Mouse (Mus musculus): ENCODE measurements around the gene Ly6g6d.
"Not testable (repeated sequence)": the region's sequence is repeated elsewhere in the genome, so short reads cannot be mapped to it uniquely, and the experiment has no call there.

Gene Ly6g6d

DNA sequence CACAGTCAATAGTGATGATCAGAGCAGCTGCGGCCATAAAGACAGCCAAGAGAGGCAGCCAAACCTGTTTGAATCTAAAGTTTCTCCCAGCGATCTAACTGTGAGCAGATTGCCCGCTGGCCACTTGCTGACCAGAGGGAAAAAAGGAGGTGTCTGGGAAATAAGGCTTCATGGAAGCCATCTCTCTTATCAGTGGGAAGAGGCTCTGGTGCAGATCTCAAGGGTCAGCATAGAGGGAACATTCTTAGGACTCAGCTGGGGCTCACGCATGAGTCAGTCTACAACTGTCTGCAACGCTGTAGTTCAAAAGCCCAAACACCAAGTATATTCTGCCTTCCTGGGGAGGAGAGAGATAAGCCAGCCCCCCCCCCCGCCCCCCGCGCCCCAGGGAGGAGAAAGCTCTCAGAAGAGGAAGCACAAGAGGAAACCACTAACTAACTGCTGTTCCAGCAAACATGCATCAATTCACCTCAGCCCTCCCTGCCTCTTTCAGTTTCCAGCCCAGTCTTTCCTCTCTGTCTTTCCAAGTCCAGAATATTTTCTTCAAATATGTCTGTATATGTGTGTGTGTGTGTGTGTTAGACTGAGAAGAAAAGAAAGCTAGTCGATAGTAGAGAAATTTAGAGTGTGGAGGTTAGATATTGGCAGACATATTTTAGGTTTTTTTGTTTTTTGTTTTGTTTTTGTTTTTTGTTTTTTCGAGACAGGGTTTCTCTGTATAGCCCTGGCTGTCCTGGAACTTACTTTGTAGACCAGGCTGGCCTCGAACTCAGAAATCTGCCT is 29.5 kb downstream of the Ly6g6d start:
- no peak for DNase-seq

DNA sequence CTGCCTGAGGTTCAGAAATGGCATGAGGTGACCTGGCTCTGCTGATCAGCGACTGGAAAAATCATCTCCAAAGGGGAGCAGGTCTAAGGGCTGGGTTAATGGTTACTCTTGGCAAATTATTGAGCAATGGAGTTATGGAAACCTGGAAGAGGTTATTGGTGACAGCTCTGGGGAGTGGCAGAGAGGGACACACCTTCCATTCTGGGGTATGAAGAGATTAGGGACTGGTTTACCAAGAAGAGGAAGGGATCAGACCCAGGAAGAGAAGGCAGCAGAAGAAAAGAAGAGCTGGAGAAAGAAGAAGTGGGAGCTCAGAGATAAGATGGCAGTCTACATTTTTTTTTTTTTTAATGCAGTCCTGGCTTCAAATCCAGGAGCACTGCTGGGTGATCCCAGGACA is 30.2 kb downstream of the Ly6g6d start:
- DNase-seq: no peak

DNA sequence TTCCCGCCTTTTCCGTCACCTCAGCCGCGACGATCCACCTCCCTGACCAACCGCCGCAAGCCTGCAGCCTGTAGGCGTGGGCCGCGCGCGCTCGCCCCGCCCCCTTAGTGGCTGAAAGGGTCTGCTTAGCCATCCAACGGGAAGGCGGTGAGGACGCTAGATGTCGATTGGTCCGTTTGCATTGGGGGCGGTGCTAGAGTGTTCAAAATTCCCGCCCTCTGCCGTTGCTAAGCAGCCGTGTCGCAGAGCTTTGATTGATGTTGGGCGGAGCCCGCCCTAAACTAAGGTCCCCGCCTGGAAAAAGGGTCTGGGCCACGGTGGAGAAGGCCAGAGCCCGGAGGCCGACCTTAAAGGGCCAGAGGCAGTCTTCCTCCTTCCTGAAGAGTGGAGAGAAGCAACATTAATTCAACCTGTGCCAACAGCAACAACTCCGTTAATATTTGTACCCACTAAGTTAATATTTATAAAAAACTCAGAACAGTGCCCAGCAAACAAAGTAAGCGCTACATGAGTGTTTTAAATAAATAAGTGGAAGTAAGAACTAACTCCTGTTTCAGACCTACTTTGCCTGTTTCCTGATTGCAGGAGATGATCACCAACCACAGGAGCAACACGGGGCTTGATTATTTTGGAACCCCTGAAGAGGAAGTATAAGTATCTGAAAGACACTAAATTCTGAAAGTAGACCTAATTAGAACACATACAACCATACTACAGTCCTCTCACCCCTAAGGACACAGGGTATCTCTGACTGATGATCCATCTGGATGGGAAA is 31.0 kb downstream of the Ly6g6d start, which contains the start of gene Msh5:
Msh5 (minus strand) TSS at position 65 of the 775 bp plus-strand sequence.
- DNase-seq: peak; percentile 97

DNA sequence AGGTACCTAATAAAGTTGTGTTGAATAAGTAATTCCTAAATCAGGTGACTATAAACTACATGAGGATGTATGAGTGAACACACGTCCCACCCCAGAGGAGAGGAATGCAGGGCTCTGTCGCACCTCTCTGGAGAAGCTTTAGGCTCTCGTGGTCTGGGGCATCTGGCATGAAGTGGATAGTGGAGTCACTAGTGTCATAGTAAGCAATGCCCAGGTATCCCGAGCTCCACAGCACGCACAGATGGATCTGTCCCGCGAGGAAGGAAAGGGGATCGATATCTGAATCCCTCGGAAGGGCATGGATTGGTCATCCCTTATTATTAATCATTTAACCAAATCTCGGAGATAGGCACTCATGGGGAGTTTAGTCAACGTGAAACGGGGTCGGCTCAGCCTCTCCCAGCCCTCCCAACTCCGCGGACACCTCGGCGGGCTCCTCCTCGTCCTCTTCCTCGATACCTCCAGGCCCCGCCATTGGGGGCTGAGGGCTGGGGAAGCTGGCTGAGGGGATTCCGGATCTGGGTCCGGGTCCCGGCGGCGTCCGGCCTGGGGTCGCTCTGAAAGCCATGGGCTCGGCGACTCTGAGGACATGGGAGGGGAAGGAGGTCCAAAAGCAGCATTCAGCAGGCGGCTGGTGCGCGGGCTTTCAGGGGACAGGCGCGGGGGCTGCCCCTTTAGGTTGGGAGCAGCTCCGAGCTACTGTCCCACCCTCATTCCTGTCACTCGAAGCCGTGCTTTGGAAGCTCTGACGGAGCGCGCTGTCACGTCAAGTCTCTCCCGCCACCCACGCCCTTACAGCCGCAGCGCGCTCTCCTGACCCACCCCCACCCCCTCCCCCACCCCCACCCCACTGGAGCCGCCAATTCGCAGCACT is 31.8 kb downstream of the Ly6g6d start:
- no peak for DNase-seq

DNA sequence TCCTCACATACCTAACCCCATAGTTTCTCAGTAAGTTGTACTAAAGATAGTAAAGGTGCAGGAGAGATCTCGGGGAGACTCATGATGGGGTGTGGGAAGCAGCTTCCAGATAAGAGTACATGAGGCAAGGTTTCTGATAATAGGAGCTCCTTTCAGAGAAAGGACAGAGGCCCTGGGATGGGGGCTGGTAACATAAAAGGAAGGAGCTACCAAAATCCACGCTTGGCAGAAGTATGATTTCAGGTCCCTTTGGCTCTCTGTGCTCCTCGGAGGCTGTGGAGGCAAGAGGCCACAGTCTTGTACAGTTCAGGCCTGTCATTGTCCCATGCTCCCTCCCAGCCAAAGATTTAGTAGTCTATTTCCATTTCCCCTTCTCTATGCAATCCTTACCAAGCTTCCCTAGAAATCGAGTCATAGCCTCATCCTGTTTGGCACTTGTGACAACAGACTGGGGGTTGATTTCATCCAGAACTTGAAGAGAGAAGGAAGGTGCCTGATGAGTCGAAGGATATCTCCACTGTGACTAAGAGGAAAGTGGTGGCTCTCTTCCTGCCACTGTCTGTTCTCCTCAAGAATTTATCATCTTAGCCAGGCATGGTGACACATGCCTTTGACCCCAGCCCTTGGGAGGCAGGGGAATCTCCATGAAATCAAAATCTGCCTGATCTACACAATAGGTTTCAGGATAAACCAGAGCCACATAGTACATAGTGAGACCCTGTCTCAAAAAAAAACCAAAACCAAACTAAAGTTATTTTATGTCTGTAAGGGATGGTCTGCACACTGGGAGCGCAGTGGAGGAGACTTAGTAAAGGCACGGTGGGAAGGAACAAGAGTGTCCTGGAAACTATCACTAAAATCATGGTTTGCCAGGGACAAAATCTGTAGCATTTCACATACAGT is 32.7 kb downstream of the Ly6g6d start:
- no peak for DNase-seq

DNA sequence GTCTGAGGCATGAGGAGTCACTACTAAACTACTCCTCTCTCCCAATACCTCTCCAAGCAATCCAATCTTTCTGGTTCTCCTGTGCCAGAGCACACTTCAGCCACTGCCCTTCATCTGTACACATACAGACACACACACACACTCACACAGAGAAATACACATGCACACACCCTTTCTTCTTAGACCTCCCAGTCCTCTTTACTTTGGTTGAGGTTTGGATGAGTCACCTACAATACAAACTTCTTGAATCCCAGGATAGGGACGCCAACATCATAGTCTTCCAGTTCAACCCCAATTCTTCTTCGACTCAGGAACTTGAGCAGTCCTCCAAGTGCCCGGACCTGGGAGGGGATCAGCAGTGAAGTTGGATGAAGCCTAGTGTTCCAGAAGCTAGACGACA is 34.1 kb downstream of the Ly6g6d start:
- DNase-seq: no peak

DNA sequence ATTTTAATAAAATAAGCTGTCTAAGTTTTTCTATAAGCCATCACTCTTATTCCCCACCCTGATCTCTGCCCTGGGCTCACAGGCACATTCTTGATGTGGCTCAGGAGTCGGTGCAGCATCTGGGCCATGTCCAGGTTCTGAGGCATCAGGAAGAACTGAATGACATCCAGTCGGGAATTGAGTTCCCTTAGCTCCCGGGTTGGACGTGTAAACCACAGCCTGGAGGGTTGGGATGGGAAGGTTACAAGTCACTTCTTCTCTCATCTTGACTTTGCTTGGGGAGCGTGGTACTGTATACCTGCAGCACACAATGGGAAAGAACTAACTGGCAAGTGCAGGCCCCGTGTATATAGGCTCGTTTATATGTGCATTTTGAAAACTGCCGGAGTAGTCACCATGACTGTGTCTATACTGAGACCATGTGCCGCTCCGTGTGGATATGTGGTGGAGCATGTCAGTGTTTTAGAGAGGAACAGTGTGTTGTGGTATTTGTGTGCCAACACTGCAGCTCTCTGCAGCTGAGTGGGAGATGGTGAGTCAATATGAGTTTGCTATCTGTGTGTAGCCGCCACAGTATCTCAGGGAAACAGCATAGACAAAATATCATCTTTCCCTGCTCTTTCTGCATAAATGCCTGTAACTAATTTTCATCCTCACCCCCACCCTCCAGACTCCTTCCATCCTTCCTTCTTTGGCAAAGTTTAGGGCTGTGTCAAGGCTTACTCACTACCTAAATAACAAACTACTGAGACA is 38.6 kb downstream of the Ly6g6d start:
- no peak for DNase-seq

DNA sequence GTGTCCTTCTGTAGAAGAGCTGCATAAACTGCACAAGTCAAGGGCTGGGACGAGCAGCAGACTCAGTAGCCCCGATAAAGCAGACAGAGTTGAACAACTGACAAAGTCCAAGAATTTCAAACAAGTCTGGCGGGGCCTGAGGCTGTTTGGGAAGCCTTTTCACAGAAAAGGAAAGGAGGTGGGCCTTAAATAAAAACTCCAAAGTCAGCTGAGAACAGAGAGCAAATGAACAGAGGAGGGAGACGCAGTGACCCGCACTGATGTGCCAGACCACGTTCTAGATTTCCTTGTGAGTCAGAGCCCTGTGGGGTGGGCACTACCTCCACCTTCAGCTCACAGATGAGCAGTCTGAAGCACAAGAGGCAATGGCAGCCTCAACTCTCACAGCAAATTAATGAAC is 43.0 kb downstream of the Ly6g6d start:
- no peak for DNase-seq

DNA sequence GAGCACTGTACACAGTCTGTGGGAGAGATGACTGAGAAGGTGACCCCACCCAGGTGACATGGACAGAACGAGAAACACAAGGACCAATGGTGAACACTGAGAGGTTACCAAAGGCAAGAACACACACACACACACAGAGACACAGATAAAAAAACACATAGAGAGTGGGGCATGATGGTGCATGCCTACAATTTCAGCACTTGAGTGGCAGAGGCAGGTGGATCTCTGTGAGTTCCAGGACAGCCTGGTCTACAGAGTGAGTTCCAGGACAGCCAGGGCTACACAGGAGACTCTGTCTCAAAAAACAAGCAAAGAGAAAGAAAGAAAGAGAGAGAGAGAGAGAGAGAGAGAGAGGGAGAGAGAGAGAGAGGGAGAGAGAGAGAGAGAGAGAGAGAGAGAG is 44.2 kb downstream of the Ly6g6d start:
- DNase-seq: not testable (repeated sequence)

DNA sequence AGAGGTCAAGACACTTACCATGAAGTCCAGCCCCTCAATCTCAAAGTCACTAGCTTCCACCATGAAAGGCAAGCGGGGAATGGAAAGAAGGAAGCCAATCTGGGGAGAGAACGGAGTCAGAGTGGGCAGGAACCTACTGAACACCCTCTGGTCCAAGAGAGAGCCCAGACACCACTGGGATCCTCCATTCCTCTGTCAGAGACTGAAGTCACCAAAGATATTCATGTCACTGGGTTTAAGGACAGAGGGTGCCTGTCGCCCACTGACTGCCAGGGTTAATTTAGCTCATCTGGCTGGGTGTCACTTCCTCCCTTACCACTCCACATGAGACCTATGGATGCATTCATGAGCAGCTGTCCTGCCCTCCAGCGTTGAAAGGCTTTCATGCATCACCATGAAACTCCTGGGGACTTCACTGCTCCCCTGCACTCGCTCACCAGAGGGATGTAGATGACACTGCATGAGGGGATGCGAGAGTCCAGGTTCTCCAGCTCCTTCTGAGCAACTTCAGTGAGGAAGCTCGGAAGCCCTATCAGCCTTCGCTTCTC is 45.5 kb downstream of the Ly6g6d start:
- DNase-seq: no peak

DNA sequence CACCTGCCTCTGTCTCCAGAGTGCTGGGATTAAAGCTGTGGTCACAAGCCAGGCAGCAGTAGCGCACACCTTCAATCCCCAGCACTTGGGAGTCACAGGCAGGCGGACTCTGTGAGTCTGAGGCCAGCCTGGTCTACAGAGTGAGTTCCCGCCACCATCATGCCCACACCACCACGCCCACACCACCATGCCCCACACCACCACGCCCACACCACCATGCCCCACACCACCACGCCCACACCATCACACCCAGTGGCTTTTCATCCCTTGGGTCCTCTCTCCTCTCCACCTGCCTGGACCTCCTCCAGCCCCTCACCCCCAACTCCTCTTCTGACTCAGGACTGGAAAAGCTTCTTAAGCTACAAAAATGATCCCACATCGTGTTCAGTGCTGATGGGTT is 46.0 kb downstream of the Ly6g6d start:
- DNase-seq: no peak

DNA sequence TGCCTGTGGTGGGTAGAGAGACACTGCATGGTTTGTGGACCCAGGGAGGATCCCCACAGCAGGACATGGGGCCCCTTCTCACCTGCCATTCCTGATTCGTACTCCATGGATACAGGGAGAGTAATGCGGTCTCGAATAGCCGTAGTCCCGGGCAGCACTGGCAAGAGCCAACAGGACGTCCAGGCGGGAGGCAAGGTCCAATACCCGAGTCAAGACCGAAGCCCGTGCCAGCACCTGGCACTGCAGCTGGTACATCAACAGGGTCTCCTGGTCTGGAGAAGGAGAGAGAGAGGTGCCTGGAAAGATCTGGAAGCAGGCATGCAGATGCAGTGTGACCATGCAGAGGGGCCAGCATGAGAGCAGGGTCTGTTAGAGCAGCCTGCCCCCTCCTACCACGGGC is 46.6 kb downstream of the Ly6g6d start:
- no peak for DNase-seq

DNA sequence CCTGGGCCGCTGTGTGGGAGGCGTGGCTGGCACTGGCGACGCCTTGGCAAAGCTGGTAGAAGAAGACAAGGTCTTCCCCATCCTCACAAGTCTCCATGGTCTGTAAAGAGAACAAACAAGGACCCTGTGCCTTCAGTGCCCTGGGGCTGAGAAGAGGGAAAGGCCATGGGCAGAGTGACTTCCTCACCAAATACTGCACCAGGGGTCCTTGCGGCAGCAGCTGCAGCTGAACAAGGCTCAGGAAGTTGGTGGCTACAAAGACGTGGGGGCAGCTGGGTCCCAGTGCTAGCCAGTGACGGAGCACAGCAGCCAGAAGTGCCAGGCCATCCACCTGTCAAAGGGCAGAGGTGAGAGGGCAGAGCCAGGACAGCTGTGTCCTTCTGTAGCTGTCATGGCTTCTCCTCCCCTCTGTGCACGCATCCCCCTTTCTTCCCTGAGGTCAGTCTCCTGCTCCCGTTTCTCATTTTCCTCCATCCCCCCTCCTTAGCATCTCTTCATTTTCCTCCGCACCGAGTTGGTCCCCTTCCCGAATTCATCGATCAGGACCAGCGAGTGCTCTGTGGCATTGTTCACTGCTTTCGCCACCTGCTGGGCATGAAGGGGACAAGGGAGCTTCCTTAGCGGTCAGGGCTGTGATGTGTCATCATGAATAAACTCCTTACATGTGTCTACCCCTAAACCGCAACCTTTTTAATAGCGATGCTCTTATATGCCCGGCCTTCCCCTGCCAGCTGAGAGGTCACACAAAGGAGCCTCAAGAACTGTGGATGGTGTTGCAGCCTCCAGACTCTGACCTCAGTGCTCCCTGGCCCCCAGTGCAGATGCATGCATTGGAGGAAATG is 48.0 kb downstream of the Ly6g6d start:
- DNase-seq: no peak

DNA sequence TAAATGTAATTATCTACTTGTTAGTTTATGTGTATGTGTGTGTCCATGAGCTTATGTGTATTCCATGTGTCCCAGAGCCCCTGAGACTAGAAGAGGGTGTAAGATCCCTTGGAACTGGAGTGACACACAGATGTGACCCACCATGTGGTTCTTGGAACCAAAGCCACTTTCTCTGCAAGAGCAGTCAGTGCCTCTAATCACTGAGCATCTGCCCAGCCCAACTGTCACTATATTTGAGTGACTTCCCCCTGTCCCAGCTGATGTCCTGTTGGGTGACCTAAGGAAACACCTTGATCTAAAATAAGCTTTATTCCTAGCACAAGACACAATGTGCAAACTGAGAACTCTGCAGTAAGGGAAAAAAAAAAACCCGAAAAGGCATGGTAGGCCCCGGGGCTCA is 49.5 kb downstream of the Ly6g6d start:
- DNase-seq: no peak

DNA sequence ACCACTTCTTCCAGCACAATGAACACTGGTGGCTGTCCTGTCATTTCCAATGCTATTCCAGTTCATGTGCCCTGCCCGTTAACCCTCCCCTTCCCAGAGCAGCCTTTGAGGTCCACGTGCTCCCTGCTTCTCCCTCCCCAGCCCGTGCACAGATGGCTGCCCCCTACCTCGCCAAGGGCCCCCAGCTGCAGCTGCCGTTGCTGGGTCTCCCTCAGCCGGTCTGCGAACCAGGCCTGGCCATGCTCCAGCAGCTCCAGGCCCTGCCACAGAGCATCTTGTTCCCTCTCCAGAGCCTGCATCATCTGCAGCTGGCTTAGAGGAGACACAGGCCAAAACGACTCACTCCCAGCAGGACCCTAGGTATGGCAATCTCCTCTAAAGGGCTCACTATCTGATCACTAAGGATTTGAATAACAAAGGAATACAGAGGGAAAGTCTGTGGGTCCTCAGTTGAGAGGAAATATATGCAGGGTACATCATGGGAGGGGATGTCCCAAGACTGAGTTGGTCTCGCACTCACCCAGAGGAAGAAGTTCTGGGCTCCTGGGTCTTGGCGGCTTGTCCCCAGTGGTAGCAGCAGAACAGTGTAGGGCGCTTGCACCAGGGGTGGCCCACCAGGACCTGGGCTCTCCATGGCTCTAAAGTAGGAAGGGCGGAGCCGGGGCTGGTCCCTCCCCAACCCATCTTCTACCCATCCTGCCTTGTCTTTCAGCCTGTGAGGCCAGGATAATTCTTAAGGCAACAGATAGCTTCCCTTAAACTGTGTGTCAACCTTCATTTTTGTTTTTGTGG is 50.4 kb downstream of the Ly6g6d start, which contains the start of gene Sapcd1:
Sapcd1 (minus strand) TSS at position 740 of the 792 bp plus-strand sequence.
- DNase-seq: peak; percentile 53

DNA sequence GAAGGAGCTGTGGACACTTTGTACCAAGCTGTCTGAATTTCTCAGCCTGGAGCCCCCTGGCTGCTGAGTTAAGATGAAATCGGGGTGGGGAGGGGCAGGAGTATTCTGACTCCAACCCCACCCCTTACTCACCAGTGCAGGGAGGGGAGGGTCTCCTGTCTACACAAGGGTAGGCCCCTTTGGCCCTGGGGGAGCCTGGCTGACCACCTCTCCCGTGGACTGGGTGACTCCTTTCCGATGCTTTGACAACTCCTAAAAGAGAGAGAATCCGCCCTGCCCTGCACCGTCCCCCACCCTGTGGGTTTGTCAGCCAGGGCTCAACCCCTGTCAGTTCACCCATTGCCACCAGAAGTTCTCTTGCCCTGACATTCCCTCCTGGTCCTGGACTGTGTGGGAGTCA is 51.7 kb downstream of the Ly6g6d start:
- no peak for DNase-seq

DNA sequence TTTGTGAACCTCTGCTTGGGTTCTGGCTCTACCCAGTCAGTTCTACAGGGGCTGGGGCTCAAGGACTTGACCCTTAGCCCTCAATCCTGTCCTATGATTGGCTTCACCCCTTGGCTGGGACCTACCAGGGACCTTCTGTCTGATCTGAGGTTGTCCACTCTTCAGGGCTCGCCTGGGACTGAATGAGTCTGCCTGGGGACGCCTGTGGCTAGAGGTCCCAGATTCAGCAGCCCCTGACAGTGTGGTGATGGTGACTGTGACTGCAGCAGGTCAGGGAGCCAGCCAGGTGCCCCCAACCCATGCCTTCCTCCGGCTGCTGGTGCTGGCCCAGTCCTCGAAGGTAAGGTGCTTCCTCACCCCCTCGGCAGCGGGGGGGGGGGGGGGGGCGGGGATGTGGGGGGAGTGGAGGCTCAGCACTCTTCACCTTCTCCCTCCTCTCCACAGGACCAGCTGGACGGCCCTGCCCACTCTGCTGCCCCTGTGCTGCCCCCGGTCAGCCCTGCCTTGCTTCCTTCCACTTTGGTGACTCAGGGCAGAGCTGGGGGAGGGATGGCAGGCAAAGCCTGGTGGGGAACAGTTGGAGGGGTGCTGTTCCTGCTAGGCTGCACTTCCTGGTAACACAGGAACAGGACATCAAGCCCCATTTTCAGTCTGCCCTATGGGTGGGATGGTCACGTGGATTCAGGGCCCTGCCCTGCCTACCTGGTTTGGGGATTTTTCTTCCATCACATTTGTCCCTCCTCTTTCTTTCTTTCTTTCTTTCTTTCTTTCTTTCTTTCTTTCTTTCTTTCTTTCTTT is 53.0 kb downstream of the Ly6g6d start:
- no peak for DNase-seq

DNA sequence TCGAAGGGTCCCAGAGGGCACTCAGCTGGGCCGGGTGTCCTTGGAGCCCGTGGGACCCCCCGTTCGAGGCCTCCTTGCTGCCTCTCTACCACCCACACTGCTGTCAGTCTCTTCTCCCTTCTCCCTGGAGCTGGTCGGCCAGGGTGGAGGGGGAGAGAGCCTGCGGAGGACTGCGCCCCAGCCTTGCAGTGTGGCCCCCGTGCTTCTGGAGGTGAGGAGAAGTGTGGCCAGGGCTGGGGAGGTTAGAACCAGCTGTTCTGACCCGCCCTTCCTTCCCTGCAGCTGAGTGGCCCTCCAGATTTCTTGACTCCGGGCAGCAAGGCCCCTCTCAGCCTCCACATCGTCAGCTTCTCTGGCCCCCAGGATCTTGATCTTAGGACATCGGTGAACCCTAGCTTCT is 53.6 kb downstream of the Ly6g6d start:
- no peak for DNase-seq
